In genomic region chr1:33174646-33175435, GRCm38 (mm10) we compare ENCODE assay signal across 9 mouse cellular contexts.
DNase-seq lines count a peak whose midpoint lies in the region; TF ChIP-seq lines count a peak whose summit lies in the region.
"Had no signal": no experiment of that assay in that cellular context is flagged by ENCODE, and none has a peak within 500 bp of the region (broad histone marks: within the 10 kb centered on the region; RNA-seq: fewer than 3 reads in every experiment).

No protein-coding gene starts in this region.

- peak; percentile 39 for TF ChIP-seq CTCF in heart, adult 2 months (IDR thresholded peaks at IDR 0.05)
- peak; percentile 48 for TF ChIP-seq CTCF in cortical plate, adult 2 months (IDR thresholded peaks at IDR 0.05; ENCODE audit: extremely low read depth, insufficient read depth, low read length)

- WGBS in heart, adult 2 months, result 51% methylated on average over 10 of the region's 10 CpGs
- WGBS in heart, embryonic 10.5 days, result 65% methylated on average over 10 of the region's 10 CpGs

- no peaks in the 10 kb centered on the region for H3K27me3 ChIP-seq in heart, adult 2 months (ENCODE audit: control insufficient read depth, insufficient read depth, low read length)
- no peaks in the 10 kb centered on the region for H3K27me3 ChIP-seq in heart, embryonic 10.5 days (ENCODE audit: insufficient read depth, poor library complexity, severe bottlenecking)

- no peak for TF ChIP-seq POLR2A in heart, adult 2 months (IDR thresholded peaks at IDR 0.05; ENCODE audit: insufficient read depth, low read depth, low read length)
- TF ChIP-seq POLR2A in cortical plate, adult 2 months (IDR thresholded peaks at IDR 0.05; ENCODE audit: extremely low read depth, insufficient read depth, low read length), result no peak

- no peak for DNase-seq in heart, adult 2 months
- DNase-seq in heart, embryonic 10.5 days (ENCODE audit: low spot score), result no peak
- DNase-seq in layer of hippocampus, postnatal 25 days (ENCODE audit: extremely low spot score in 1 of 2, low spot score in 1 of 2), result peak; percentile 11 to 23
- DNase-seq in retina, postnatal 7 days (ENCODE audit: low read depth, low spot score), result peak; percentile 11
- no peak for DNase-seq in liver
- no peak for DNase-seq in lung, postnatal 14 days
- DNase-seq in ovary, postnatal 14 days (ENCODE audit: low spot score), result no peak

- no peak overlapping the region for H3K4me3 ChIP-seq in heart, adult 2 months
- H3K4me3 ChIP-seq in heart, embryonic 10.5 days, result no peak overlapping the region
- H3K4me3 ChIP-seq in cortical plate, adult 2 months (ENCODE audit: insufficient read depth, low read length), result peak overlapping the region; percentile 10; the same call in 1 of the 2 replicates

- H3K79me2 ChIP-seq in heart, adult 2 months (replicated peaks; ENCODE audit: control insufficient read depth, insufficient read depth, low read length), result no peaks in the 10 kb centered on the region

- no peaks in the 10 kb centered on the region for H3K36me3 ChIP-seq in heart, adult 2 months (ENCODE audit: control insufficient read depth, insufficient read depth, low read length)
- no peaks in the 10 kb centered on the region for H3K36me3 ChIP-seq in heart, embryonic 10.5 days

- TF ChIP-seq EP300 in heart, adult 2 months (IDR thresholded peaks at IDR 0.05; ENCODE audit: insufficient read depth, low read depth, low read length), result no peak

- intact Hi-C loops in heart, adult 2 months (cut with DNase I), result no loop called here

- no peak overlapping the region for H3K27ac ChIP-seq in heart, adult 2 months
- H3K27ac ChIP-seq in heart, embryonic 10.5 days, result no peak overlapping the region
- no peak overlapping the region for H3K27ac ChIP-seq in cortical plate, adult 2 months (ENCODE audit: insufficient read depth, low read length)
- H3K27ac ChIP-seq: liver, embryonic 14.5 days had no signal

- H3K4me1 ChIP-seq in heart, adult 2 months (ENCODE audit: control insufficient read depth, insufficient read depth, low read length), result no peaks in the 10 kb centered on the region
- no peaks in the 10 kb centered on the region for H3K4me1 ChIP-seq in heart, embryonic 10.5 days
- peaks cover 2% of the 10 kb centered on the region; the same call in 1 of the 2 replicates for H3K4me1 ChIP-seq in cortical plate, adult 2 months (ENCODE audit: control insufficient read depth, insufficient read depth, low read length)

- H3K9ac ChIP-seq in heart, adult 2 months (ENCODE audit: low read depth, low read length), result no peak overlapping the region
- H3K9ac ChIP-seq: liver, embryonic 14.5 days had no signal

- no peaks in the 10 kb centered on the region for H3K9me3 ChIP-seq in heart, embryonic 10.5 days

Comparison
In these comparisons a context has a peak if more than half of its experiments do, and no peak if none do; other contexts are left out.
1. DNase-seq: peak in layer of hippocampus, postnatal 25 days (2 of 2) and retina, postnatal 7 days (single experiment); none in heart, adult 2 months (0 of 2), heart, embryonic 10.5 days (single experiment), liver (single experiment), lung, postnatal 14 days (single experiment) and ovary, postnatal 14 days (single experiment).